Mouse (Mus musculus) lung, postnatal 36 days (tissue): ENCODE measurements at regions not wholly inside any gene's neighbourhood (a gene's known extent, or its start where the extent isn't known, plus 50 kb on each side); places are given as distances from the start of the nearest gene placed in this dataset.
"Not testable (repeated sequence)": the region's sequence is repeated elsewhere in the genome, so short reads cannot be mapped to it uniquely, and the experiment has no call there.

ENCODE experiments used
- DNase-seq: peaks from one replicate; pipeline ENCODE4 v3.0.0; 2022; ENCODE audit warnings: mixed read lengths

- no peak for DNase-seq
These were observed 327.0 kb upstream of the Akr1e1 start for GRCm38 (mm10) chr13:4935940-4936339.

GRCm38 (mm10) chr13:4939849-4940248 lies 330.9 kb upstream of the Akr1e1 start:
- no peak for DNase-seq

- DNase-seq = peak; percentile 63
These were observed 333.5 kb upstream of the Akr1e1 start for GRCm38 (mm10) chr13:4942490-4942889.

DNA sequence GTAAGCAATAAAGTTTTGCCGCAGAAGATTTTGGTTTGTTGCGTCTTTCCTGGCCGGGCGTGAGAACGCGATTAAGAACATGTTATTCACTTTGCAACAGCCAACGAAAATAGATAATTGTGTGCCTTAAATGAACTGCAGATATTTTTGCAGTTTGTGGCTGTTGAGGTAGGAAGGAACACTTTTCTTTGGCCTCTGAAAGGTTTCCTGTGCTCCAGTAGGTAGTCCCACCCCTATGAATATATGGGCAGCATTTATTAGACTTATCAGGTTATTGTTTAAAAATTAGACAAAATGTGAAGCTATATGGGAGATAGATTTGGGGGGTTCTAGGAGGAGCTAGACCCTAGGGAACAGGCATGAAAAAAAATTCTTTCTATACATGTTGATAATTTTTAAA lies 334.1 kb upstream of the Akr1e1 start:
- DNase-seq = no peak

DNA sequence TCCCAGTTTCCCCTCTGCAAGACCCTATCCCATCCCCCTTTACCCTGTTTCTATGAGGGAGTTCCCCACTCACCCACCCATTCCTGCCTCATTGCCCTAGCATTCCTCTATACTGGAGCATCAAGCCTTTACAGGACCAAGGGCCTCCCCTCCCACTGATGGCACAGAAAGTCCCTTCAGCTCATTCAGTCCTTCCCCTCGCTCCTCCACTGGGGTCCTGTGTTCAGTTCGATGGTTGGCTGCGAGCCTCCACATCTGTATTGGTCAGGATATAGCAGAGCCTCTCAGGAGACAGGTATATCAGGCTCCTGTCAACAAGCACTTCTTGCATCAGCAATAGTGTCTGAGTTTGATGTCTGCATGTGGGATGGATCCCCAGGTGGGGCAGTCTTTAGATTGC lies 346.4 kb upstream of the Akr1e1 start:
- no peak for DNase-seq

GRCm38 (mm10) chr13:4964824-4965223 lies 355.9 kb upstream of the Akr1e1 start:
- DNase-seq = no peak

DNA sequence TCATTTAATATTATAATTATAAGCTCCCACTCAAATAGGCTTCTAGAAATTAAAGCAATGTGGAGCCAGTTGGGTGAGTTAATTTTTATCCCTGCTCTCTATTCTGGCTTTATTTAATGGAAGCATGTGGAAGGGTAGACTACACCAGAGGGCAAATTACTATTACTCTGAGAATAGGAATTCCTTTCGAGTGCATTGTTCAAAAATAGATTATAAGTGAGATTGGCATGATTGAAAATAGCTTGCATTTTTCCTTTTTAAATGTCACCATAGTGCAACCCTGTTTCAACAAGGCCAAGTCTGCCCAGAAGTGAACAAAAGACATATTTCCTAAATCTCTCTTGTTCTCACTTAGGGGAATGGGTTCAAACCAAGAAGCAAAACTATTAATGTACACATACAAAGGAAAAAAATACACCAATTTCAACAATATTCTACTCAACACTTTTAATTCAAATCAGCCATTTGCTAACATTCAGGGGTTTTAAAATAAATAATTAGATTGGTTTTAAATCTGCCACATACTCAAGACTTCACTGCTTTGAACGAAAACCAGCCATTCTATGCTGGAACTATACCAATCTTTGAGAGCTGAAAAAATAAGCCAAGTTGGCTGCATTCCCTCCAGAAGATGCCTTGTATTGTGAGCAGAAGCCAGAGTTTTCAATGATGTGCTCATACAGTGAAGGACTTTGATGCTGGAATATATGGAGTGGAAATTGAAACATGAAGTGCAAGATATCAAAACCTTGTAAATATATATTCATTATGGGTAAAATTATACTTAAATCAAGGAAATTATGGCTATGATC lies 361.3 kb upstream of the Akr1e1 start:
- DNase-seq = no peak

DNA sequence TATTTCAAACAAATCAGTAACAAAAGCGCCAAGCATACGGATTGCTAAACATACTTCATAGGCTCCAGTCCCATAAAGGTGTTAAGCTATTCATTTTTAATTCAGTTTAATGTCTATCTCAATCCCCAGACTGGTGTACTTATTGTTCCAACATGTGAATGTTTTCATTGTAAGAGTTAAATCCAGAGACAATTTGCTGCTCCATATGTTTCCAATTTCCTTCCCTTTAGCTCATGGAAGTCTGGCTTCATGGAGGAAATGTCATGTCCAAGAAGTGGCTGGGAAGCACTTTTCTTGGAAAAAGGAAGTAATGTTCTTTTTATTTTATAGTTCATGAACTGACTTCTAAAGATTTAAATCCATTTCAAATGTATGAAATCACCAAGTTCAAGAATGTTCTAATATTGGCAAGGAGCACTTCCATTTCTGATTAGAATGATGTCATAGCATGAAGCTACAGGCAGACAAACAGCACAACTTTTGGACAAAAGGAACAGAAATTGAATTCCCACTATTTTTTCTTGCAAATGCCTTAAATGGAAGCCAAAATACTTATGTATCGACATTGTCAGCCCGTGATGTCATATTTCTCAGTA lies 362.6 kb upstream of the Akr1e1 start:
- DNase-seq = no peak

DNA sequence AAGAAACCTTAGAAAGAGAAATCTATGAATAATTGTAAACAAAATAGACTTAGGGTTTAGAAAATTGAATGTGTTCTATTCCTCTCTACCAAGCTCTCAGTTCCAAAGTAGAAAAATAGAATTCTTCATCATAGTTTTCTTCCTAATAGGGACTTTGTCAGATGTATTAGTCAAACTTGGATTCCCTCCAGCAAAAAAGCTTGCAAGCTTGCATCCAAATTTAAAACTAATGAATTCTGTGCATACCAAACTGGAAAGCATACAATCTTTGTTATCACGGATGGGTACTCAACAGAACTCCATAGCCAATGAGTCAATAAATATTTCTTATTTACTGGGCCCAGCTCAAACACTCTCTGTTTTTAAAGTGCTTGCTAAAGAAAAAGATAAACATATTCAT lies 383.9 kb upstream of the Akr1e1 start:
- no peak for DNase-seq

DNA sequence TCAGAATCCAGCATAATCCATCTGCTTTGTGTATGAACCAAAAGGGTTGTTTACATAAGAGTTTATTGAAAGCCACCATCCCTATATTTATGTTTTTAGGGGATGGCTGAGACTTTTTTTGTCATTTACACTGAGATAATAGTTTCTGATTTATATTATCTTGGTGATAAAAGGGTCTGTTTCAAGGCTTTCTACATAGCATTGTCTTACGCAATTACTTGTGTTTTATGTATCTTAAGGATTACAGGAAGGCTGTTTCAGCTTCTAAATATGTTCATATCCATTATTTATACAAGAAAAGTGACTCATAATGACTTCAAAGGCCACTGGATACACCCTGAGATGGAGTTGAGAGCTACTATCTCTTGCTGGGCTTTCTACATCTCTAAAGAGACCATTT lies 399.3 kb upstream of the Akr1e1 start:
- no peak for DNase-seq

DNA sequence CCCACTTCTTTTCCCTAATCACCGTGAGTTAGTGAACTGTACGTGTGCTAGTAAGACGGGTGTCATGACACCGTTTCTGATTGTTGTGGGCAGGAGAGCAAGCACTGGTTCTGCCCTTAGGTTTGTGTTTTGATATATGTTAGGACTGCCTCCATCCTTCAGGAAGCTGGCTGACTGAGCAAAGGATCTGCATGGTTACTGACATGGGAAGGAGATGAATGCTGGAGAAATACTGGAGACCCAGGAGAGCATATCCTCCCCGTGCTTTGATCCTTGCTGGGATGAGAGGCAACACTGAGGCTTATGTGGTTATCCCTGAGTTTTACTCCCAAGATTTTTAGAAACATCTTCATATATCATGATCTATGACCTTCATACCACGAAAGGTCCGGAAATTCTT lies 413.5 kb upstream of the Akr1e1 start:
- DNase-seq = no peak

DNA sequence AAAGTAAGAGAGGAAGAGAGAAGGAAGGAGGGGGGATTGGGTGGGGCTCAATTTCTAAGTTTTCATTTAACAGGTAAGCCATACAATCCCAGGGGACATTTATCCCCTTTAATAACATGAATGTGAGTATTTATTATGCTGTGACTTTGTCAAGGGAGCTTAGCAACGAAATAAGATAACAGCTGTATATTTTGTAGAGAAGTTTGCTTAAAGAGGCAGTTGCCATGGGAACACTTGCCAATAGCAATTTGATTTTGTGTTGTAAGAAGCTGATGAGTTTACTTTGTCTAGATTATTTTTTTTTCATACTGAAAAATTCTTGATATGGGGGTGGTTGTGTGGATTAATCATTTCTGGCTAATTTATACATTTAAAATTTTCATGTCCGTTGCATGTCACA lies 450.9 kb upstream of the Akr1e1 start:
- no peak for DNase-seq

DNA sequence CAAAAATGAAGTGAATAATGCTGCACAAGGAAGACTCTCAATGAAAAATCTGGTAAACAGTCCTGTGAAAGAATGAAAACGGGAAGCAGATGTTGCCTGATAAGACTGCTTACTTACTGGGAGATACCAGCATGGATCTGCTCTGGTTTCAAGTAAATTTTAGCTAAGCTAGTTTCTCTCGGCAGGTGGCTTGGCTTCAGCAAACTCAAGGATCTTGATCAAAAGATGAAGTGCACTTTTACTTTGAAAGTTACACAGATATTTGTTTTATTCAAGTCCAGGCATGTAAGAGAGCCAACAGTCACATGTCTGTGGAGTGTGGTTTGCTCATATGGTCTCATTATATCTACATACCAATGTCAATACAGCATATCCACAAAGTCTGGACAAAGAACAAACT lies 451.5 kb upstream of the Akr1e1 start:
- peak; percentile 27 for DNase-seq

DNA sequence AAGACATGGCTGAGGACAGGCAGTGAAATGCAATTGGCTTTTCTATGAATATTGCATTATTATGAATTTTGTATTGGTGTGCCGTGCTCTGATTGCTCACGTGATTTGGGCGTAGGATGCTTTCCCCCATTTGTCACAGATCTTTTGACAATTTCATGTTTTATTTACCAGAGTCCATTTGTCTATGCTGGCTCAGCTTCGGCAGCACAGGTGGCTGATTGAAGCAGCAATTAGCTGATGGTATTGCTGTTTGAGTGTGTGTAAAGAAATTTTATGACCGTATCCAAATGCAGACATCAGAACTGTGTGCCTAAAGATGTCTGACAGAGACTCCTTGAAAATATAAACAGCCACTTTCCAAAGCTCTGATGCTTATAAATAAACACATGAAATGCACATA lies 498.5 kb upstream of the Akr1e1 start:
- no peak for DNase-seq

DNA sequence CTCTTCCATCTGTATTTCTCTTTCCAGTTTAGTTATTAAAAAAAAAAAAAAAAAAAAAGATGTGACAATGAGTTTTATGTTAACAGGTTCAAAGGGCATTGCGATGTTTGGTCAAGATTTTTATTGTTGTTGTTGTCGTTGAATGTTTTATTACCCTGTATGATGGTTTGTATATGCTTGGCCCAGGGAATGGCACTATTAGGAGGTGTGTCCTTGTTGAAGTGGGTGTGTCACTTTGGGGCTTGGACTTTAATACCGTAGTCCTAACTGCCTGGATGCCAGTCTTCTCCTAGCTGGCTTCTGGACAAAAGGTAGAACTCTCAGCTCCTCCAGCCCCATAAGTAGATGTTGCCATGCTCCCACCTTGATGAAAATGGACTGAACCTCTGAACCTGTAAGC lies 545.9 kb upstream of the Akr1e1 start:
- DNase-seq = no peak

DNA sequence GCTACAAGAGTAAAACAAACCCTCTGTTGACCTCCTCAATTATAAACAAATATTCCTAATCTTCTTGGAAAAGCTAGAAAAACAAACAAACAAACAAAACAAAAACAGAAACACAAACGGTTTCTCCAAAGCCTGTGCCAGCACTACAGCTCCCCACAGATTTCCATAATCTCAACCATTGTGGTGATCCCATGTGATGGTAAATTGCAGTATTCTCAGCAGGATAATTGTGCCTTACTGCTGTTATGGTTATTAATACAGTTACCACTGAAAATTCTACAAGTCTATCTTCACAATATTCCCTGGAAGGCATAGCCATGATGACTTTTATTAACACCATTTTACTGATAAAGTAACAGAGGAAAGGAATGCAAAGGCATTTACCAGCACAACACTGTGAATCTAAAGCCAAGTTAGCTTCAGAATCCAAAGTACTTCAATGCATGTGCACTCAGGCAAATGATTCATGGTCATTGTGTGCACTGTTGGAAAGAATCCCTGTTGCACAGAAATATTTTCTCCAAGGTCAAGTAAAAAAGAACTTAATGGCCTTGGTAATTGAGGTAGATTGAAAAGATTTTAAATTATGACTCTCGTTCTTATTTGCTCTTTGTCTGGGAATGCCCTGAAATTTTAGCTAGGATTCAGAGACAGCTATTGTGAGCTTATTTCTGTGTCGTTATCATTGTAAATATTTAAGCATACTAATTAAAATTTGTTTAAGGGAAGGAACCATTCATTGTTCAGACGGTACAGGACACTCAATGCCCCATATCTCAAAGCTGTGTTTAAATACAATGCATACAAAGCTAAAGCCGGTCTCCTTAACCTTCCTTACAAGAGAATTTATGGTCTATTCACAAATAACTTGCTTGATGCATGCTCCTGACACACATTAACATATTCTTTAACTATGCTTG lies 551.1 kb upstream of the Akr1e1 start:
- no peak for DNase-seq

- no peak for DNase-seq
These were observed 557.7 kb upstream of the Akr1e1 start for GRCm38 (mm10) chr13:5166716-5167115.

DNA sequence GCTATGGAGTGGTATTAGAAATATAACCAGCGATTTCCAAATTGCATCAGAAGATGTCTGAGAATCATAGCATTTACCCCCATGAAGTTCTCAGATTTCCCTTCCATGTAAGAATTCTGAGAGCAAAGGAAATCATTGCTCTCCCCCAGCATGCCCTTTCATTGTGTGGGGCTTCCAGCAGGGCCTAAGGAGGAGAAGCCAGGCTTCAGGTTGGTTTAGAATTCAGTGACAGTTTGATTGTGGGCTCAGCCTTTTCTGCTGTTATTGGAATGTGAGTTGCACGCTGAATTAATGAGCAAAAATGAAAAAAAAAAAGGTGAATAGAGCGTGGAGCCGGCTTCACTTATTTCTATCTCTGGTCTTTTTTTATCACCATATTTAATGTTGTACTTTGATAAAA lies 570.0 kb upstream of the Akr1e1 start:
- DNase-seq = no peak

- no peak for DNase-seq
These were observed 570.6 kb upstream of the Akr1e1 start for GRCm38 (mm10) chr13:5179552-5179951.

- DNase-seq = not testable (repeated sequence)
These were observed 576.3 kb upstream of the Akr1e1 start for GRCm38 (mm10) chr13:5185237-5185800.

GRCm38 (mm10) chr13:5202736-5203135 lies 593.8 kb upstream of the Akr1e1 start:
- no peak for DNase-seq

DNA sequence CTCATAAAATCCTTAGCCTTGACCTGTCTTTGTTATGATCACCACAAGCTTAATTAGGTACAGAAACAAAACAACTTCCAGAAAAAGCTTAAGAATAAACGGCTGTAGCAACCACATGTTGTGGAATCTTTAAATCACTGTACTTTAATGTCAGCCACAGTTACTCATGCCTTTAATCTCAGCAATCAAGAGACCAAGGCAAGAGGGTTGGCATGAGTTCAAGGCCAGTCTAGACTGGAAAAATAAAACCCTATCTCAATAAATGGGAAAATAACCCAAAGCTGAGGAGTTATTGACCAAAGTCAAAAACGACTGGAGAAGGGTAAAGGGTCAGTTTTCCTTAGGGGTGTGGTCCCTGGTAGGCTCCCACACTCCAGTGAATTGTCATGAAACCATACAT lies 595.2 kb upstream of the Akr1e1 start:
- no peak for DNase-seq

GRCm38 (mm10) chr13:5211659-5212058 lies 602.7 kb upstream of the Akr1e1 start:
- no peak for DNase-seq
